Mouse (Mus musculus) embryo, embryonic 11 days (tissue): ENCODE data around the gene Mpped1.

ENCODE experiments used
- DNase-seq: peaks from one replicate; pipeline ENCODE4 v3.0.0-alpha.2; 2015

Gene Mpped1

DNA sequence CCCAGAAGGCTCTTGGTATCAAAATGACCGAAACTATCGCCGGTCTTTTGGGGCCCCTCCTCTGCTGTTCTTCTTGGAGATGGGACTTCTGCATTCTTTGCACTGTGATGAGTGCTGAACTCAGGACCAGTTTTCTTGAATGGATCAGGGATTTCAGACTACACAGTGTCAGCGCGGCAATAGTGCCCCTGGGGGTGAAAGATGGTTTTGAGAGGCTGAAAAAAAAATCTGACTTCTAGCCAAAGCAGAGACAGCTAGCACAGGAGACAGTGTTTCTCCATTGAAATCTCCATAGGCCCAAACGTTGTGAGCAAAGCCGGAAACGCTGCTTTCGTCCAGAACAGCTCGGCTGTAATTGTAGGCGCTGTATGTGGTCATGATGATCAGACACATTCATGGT lies 19.7 kb downstream of the Mpped1 start:
- no peak for DNase-seq

DNA sequence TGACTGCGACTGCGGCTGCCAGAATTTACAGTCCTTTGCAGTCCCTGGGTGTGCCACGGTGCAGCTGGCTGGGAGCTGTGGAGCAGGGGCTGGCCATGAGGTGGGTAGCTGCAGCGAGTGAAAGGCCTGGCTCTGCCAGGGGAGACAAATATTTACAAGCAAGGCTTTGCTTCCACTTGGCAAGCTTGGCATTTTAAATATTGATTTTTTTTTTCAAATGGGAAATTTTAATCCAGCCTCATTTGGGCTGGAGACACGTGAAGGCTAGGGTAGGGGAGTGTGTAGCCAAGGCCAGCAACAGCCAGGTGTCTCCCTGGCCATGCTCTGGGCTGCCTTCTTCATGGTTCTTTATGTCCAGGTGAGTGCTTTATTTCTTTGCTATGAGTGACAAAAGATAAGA lies 21.7 kb downstream of the Mpped1 start:
- no peak for DNase-seq

DNA sequence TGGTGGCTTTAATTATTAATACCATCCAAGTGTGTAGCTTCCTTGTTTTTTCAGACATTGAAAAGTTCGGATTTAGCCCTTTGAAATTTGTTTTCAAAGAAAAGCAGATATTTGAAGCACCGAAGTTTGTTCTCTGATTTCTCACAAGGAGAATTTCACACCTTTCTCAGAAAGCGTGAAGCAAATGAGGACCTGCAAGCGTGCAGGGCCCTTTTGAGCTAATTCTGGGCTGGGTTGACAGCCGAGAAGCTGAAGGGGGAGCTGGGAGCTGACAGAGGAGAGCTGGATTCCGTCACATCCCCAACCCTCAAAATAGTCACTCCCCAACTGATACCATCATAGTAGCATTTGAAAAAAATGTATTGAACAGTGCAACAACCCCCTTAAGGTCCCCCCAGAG lies 34.8 kb downstream of the Mpped1 start:
- no peak for DNase-seq

GRCm38 (mm10) chr15:83828011-83828410 lies 48.7 kb downstream of the Mpped1 start:
- DNase-seq, result no peak

DNA sequence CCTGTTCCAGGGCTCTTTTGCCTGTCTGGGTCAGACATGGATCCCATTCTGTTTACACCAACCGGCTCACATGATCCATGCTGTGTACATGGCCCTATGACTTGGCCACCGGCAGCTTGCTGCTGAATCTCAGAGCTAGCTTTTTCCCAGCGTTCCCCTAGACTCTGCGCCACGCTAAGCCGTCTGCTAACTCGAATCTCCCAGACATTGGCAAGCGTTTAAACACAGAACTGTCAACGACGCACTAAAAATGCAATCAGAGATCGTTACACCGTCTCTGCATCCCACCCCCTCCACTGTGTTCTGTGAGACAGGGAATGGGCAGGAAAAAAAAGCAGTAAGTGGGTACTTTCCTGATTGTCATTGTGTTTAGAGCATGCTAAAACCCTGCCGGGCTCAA lies 50.0 kb downstream of the Mpped1 start:
- DNase-seq, result no peak

GRCm38 (mm10) chr15:83832265-83832664 lies 53.0 kb downstream of the Mpped1 start:
- DNase-seq, result no peak

GRCm38 (mm10) chr15:83840950-83841719 lies 61.9 kb downstream of the Mpped1 start:
- DNase-seq, result no peak

GRCm38 (mm10) chr15:83842419-83842818 lies 63.2 kb downstream of the Mpped1 start:
- no peak for DNase-seq

DNA sequence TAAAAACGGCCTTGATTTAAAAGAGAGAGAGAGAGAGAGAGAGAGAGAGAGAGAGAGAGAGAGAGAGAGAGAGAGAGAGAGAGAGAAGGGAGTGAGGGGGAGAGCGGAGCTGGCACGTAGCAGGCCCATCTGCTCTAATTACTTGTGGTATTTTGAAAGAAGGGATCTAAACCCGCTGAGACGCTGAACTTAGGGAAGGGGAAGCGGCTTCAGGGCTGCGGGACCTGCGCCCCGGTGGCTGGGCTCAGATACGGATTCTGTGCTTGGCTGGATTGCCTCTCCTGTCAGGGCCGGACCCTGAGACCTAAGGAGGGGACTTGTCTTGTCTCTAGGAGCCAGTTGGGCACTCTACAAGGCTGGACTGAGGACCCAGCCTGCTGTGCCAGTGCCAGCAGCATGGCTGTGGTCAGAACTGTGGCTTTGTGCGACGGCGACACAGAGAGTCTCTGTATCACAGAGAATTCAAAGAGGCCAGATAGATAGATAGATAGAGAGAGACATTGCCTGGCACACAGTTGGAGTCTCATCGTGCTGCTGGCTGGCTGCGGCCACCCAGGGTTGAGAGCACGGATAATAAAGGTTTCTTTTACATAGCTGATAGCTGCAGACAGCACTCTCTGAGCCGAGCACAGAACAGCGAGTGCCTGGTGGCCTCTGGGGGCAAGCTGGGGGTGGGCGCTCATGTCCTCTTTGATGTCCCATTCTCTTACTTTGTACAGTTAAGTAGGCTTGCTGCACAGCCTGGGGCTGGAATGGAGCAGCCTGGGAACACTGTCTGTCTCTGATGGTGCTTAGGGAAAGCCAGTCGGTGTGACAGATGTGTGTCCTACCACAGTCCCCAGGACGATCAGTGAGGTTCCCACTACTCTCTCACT lies 63.9 kb downstream of the Mpped1 start:
- peak; percentile 15 for DNase-seq

GRCm38 (mm10) chr15:83845734-83846133 lies 66.5 kb downstream of the Mpped1 start:
- DNase-seq, result no peak

GRCm38 (mm10) chr15:83846592-83846991 lies 67.3 kb downstream of the Mpped1 start:
- peak; percentile 33 for DNase-seq

- no peak for DNase-seq
Observed at GRCm38 (mm10) chr15:83847512-83847911, 68.2 kb downstream of the Mpped1 start.

DNA sequence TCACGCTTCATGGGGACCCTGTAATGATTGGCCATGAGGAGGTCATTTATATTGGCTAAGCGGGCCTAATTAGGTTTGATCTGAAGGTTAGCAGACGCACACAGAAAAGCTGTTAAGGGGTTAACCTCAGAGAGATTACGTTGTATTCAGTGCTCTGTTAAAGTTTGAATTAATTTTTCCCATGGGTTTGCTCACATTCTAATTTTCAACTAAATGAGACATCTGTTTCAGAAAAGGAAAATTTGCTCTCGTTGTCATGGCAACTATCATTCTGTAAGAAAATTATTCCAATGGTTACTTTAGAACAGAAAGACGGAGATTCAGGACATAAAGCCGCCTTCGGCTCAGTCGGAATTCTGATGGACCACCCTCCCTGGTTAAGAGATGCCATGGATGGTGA lies 68.9 kb downstream of the Mpped1 start:
- DNase-seq, result no peak

- no peak for DNase-seq
Observed at GRCm38 (mm10) chr15:83853400-83853811, 74.1 kb downstream of the Mpped1 start.

- DNase-seq, result peak; percentile 71
Observed at GRCm38 (mm10) chr15:83857129-83857528, 77.9 kb downstream of the Mpped1 start.

DNA sequence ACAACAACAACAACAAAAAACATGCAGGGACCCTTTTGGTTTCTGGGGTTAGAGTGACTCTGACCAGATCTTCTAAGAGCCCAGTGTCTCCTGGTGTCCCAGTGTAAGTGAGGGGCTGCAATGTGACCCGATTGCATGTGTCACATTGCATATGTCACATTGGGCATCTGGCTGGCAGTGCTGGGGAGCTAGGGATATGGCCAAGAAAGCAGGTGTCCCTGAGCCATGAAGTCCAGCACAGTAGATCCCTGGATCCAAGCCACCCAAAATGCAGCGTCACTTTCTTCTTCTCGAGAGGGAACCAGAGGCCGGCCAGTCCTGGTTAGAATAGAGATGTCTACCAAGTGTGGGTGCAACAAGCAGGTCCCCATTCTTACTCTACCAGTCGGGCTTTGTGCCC lies 86.4 kb downstream of the Mpped1 start:
- no peak for DNase-seq

- DNase-seq, result peak; percentile 32
Observed at GRCm38 (mm10) chr15:83870936-83871335, 91.7 kb downstream of the Mpped1 start.

DNA sequence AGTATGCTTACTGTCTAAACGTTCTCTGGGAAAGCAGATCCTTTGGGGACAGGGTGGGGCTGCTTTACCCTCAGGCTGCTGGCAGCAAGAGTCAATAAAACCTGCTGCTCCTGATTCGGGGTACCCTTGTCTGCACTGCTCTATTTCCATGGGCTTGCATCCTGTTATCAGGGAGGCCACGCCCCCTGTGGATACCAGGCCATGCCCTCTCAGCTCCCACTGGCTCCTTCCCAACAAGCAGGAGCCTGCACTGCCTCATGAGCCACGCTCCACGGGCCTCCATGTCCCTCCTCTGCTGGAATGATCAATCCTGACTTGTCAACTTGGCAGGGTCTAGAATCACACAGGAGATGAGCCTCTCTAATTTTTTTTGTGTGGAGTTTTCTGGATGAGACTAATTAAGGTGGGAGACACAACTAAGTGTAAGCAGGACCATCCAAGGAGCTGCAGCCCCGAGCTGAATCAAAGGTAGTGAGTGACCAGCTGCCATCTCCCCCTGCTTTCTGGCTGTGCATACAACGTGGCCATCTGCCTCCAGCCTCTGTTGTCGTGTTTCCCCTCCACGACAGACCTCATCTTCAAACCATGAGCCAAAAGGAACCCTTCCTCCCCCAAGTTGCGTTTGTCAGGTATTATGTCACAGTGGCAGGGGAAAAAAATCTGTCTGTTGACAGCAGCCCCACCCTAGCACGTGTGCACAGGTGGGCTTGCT lies 98.0 kb downstream of the Mpped1 start:
- no peak for DNase-seq

- DNase-seq, result no peak
Observed at GRCm38 (mm10) chr15:83877898-83878297, 98.6 kb downstream of the Mpped1 start.

GRCm38 (mm10) chr15:83879845-83880244 lies 100.6 kb downstream of the Mpped1 start:
- peak; percentile 83 for DNase-seq

- no peak for DNase-seq
Observed at GRCm38 (mm10) chr15:83883821-83884220, 104.6 kb downstream of the Mpped1 start.

GRCm38 (mm10) chr15:83884291-83884690 lies 105.0 kb downstream of the Mpped1 start:
- DNase-seq, result no peak

- DNase-seq, result no peak
Observed at GRCm38 (mm10) chr15:83892871-83893270, 113.6 kb downstream of the Mpped1 start.
